ENCODE assay signal across 8 mouse cellular contexts in genomic region chr9:32715806-32716466, GRCm38 (mm10).
DNase-seq lines count a peak whose midpoint lies in the region; ATAC-seq and TF ChIP-seq lines count a peak whose summit lies in the region.

No protein-coding gene starts in this region.

- no peak overlapping the region for H3K4me3 ChIP-seq in liver, adult 2 months (ENCODE audit: insufficient read depth, low read depth, low read length)
- H3K4me3 ChIP-seq in liver, embryonic 12.5 days: no peak overlapping the region
- H3K4me3 ChIP-seq in heart, embryonic 11.5 days (ENCODE audit: low read depth, low read length): no peak overlapping the region
- no peak overlapping the region for H3K4me3 ChIP-seq in kidney, embryonic 16.5 days (ENCODE audit: low read length)
- H3K4me3 ChIP-seq in midbrain, postnatal 0 days (ENCODE audit: low read depth, low read length): no peak overlapping the region

- no peaks in the 10 kb centered on the region for H3K9me3 ChIP-seq in liver, embryonic 12.5 days (replicated peaks)
- no peaks in the 10 kb centered on the region for H3K9me3 ChIP-seq in heart, embryonic 11.5 days (replicated peaks; ENCODE audit: control insufficient read depth, low read length)
- no peaks in the 10 kb centered on the region for H3K9me3 ChIP-seq in kidney, embryonic 16.5 days (ENCODE audit: low read length)
- H3K9me3 ChIP-seq in midbrain, postnatal 0 days (ENCODE audit: low read length): no peaks in the 10 kb centered on the region

- H3K9ac ChIP-seq in liver, adult 2 months (ENCODE audit: low read depth, low read length): no peak overlapping the region
- no peak overlapping the region for H3K9ac ChIP-seq in liver, embryonic 12.5 days
- no peak overlapping the region for H3K9ac ChIP-seq in heart, embryonic 11.5 days (ENCODE audit: low read depth, low read length)
- peak overlapping the region; percentile 18 for H3K9ac ChIP-seq in kidney, embryonic 16.5 days (replicated peaks; ENCODE audit: low read length)
- no peak overlapping the region for H3K9ac ChIP-seq in midbrain, postnatal 0 days (replicated peaks; ENCODE audit: low read length, poor library complexity, severe bottlenecking)

- H3K27me3 ChIP-seq in liver, adult 2 months (ENCODE audit: control insufficient read depth, insufficient read depth, low read length): no peaks in the 10 kb centered on the region
- H3K27me3 ChIP-seq in liver, embryonic 12.5 days (replicated peaks): no peaks in the 10 kb centered on the region
- no peaks in the 10 kb centered on the region for H3K27me3 ChIP-seq in heart, embryonic 11.5 days (ENCODE audit: control insufficient read depth, insufficient read depth, low read length)
- no peaks in the 10 kb centered on the region for H3K27me3 ChIP-seq in kidney, embryonic 16.5 days (ENCODE audit: insufficient read depth, low read length)
- H3K27me3 ChIP-seq in midbrain, postnatal 0 days (ENCODE audit: insufficient read depth, low read length): peaks cover 3% of the 10 kb centered on the region; the same call in 1 of the 2 replicates

- H3K36me3 ChIP-seq in liver, adult 2 months (ENCODE audit: control insufficient read depth, insufficient read depth, low read length): no peaks in the 10 kb centered on the region
- no peaks in the 10 kb centered on the region for H3K36me3 ChIP-seq in liver, embryonic 12.5 days
- H3K36me3 ChIP-seq in heart, embryonic 11.5 days (ENCODE audit: control insufficient read depth, insufficient read depth, low read length): no peaks in the 10 kb centered on the region
- H3K36me3 ChIP-seq in kidney, embryonic 16.5 days (ENCODE audit: insufficient read depth, low read length): no peaks in the 10 kb centered on the region
- H3K36me3 ChIP-seq in midbrain, postnatal 0 days (ENCODE audit: insufficient read depth, low read length): no peaks in the 10 kb centered on the region

- no peak for TF ChIP-seq POLR2A in liver, adult 2 months (IDR thresholded peaks at IDR 0.05; ENCODE audit: extremely low read depth, insufficient read depth, low read length)

- H3K4me1 ChIP-seq in liver, adult 2 months (ENCODE audit: control insufficient read depth, insufficient read depth, low read length): peaks cover 11% of the 10 kb centered on the region
- H3K4me1 ChIP-seq in liver, embryonic 12.5 days: peaks cover 30% of the 10 kb centered on the region
- H3K4me1 ChIP-seq in heart, embryonic 11.5 days (ENCODE audit: control insufficient read depth, insufficient read depth, low read length): peaks cover 66% of the 10 kb centered on the region
- H3K4me1 ChIP-seq in kidney, embryonic 16.5 days (ENCODE audit: insufficient read depth, low read length): peaks cover 94% of the 10 kb centered on the region
- H3K4me1 ChIP-seq in midbrain, postnatal 0 days (ENCODE audit: insufficient read depth, low read length): peaks cover 5% of the 10 kb centered on the region; the same call in 1 of the 2 replicates

- TF ChIP-seq CTCF in liver, adult 2 months (IDR thresholded peaks at IDR 0.05; ENCODE audit: low read depth, low read length): no peak
- TF ChIP-seq CTCF in midbrain, postnatal 0 days (IDR thresholded peaks at IDR 0.05): no peak

- no peak overlapping the region for H3K4me2 ChIP-seq in liver, embryonic 12.5 days
- H3K4me2 ChIP-seq in heart, embryonic 11.5 days: peak overlapping the region; percentile 6; the same call in 1 of the 2 replicates
- no peak overlapping the region for H3K4me2 ChIP-seq in kidney, embryonic 16.5 days (replicated peaks; ENCODE audit: low read depth, low read length)
- no peak overlapping the region for H3K4me2 ChIP-seq in midbrain, postnatal 0 days (ENCODE audit: low read depth, low read length, poor library complexity, severe bottlenecking)

- peaks cover 4% of the 10 kb centered on the region; the same call in 1 of the 2 replicates for H3K79me2 ChIP-seq in liver, adult 2 months (ENCODE audit: control insufficient read depth, insufficient read depth, low read length)

- WGBS in liver, adult 2 months: 73% methylated on average over 9 of the region's 9 CpGs
- 34% methylated on average over 9 of the region's 9 CpGs for WGBS in liver, embryonic 12.5 days (ENCODE audit: insufficient replicate concordance)
- 44% methylated on average over 9 of the region's 9 CpGs for WGBS in heart, embryonic 11.5 days (ENCODE audit: insufficient replicate concordance)
- WGBS in kidney, embryonic 16.5 days: 42% methylated on average over 9 of the region's 9 CpGs
- 26% methylated on average over 9 of the region's 9 CpGs for WGBS in midbrain, postnatal 0 days

- peak; percentile 28 for DNase-seq in liver, adult 2 months (ENCODE audit: extremely low read depth, low read depth, low spot score)
- peak; percentile 30 to 46 for DNase-seq in cerebellum, postnatal 10 days
- DNase-seq in midbrain, postnatal 0 days (ENCODE audit: low spot score): peak; percentile 40
- DNase-seq in right cerebral cortex, postnatal 4 days: no peak
- DNase-seq in urinary bladder, postnatal 25 days (ENCODE audit: low spot score): no peak

- ATAC-seq in liver, embryonic 12.5 days: no peak
- peak; percentile 61 for ATAC-seq in heart, embryonic 11.5 days (replicated peaks; ENCODE audit: insufficient number of reproducible peaks, low FRiP score, low TSS enrichment)
- ATAC-seq in kidney, embryonic 16.5 days (ENCODE audit: low FRiP score, low TSS enrichment): peak; percentile 50
- ATAC-seq in midbrain, postnatal 0 days (ENCODE audit: low FRiP score): no peak

- no peak overlapping the region; the same call in 1 of the 2 replicates for H3K27ac ChIP-seq in liver, adult 2 months (replicated peaks; ENCODE audit: insufficient read depth, low read depth, low read length)
- no peak overlapping the region for H3K27ac ChIP-seq in liver, embryonic 12.5 days
- peak overlapping the region; percentile 69 for H3K27ac ChIP-seq in heart, embryonic 11.5 days (ENCODE audit: low read depth, low read length)
- H3K27ac ChIP-seq in kidney, embryonic 16.5 days (ENCODE audit: low read length): peak overlapping the region; percentile 67
- no peak overlapping the region for H3K27ac ChIP-seq in midbrain, postnatal 0 days (ENCODE audit: low read depth, low read length)

Comparison
In these comparisons a context has a peak if more than half of its experiments do, and no peak if none do; other contexts are left out.
1. DNase-seq: peak in liver, adult 2 months (single experiment), cerebellum, postnatal 10 days (2 of 2) and midbrain, postnatal 0 days (single experiment); none in right cerebral cortex, postnatal 4 days (single experiment) and urinary bladder, postnatal 25 days (single experiment).
2. H3K27ac ChIP-seq: peak in heart, embryonic 11.5 days (single experiment) and kidney, embryonic 16.5 days (single experiment); none in liver, adult 2 months (single experiment), liver, embryonic 12.5 days (single experiment) and midbrain, postnatal 0 days (single experiment).
3. ATAC-seq: peak in heart, embryonic 11.5 days (single experiment) and kidney, embryonic 16.5 days (single experiment); none in liver, embryonic 12.5 days (single experiment) and midbrain, postnatal 0 days (single experiment).